ENCODE assay signal across 29 mouse cellular contexts in the genomic region with DNA sequence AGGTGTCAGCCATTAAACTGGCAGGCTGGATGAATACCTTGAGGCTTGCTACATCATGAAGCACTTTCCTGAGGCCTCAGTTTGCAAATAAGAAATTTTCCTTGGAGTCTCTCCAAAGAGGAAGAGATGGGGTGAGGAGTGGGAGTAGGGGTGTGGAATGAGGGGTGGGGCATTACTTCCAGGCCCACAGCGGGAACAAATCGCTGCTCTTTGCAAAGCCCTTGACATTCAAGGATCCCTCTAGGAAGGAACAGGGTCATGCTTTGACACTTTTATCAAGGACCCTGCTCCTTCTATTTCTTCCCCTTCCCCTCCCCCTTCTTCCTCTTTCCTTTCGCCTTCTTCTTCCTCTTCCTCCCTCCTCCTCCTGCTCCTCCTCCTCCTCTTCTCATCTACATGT.
DNase-seq lines count a peak whose midpoint lies in the region; ATAC-seq lines count a peak whose summit lies in the region.
"Had no signal": no experiment of that assay in that cellular context is flagged by ENCODE, and none has a peak within 500 bp of the region (broad histone marks: within the 10 kb centered on the region; RNA-seq: fewer than 3 reads in every experiment).

No protein-coding gene starts in this region.

- no peak overlapping the region for H3K4me2 ChIP-seq in hindbrain, embryonic 13.5 days
- H3K4me2 ChIP-seq in embryonic facial prominence, embryonic 14.5 days (ENCODE audit: low read depth, low read length) = no peak overlapping the region; the same call in 1 of the 2 replicates
- H3K4me2 ChIP-seq in limb, embryonic 12.5 days = peak overlapping the region; percentile 26; the same call in 1 of the 2 replicates
- H3K4me2 ChIP-seq: heart, embryonic 12.5 days; hindbrain, embryonic 15.5 days; liver, embryonic 15.5 days; lung, embryonic 14.5 days; midbrain, embryonic 12.5 days; neural tube, embryonic 13.5 days; stomach, embryonic 15.5 days had no signal

- peaks cover 8% of the 10 kb centered on the region; the same call in 1 of the 2 replicates for H3K4me1 ChIP-seq in hindbrain, embryonic 10.5 days (replicated peaks)
- no peaks in the 10 kb centered on the region for H3K4me1 ChIP-seq in hindbrain, embryonic 13.5 days (replicated peaks)
- peaks cover 25% of the 10 kb centered on the region for H3K4me1 ChIP-seq in embryonic facial prominence, embryonic 14.5 days (ENCODE audit: control insufficient read depth, insufficient read depth, low read length)
- H3K4me1 ChIP-seq in limb, embryonic 12.5 days (replicated peaks) = peaks cover 23% of the 10 kb centered on the region
- H3K4me1 ChIP-seq: hindbrain, embryonic 15.5 days; liver, embryonic 15.5 days; neural tube, embryonic 13.5 days; stomach, embryonic 15.5 days had no signal

- H3K4me3 ChIP-seq in hindbrain, embryonic 10.5 days = no peak overlapping the region
- no peak overlapping the region for H3K4me3 ChIP-seq in hindbrain, embryonic 13.5 days
- no peak overlapping the region for H3K4me3 ChIP-seq in embryonic facial prominence, embryonic 14.5 days (ENCODE audit: low read depth, low read length)
- H3K4me3 ChIP-seq in limb, embryonic 12.5 days (replicated peaks) = no peak overlapping the region
- H3K4me3 ChIP-seq: gastrocnemius, adult 2 months; heart, adult 2 months; heart, embryonic 12.5 days; hindbrain, embryonic 15.5 days; left cerebral cortex, adult 2 months; liver, embryonic 15.5 days; midbrain, embryonic 12.5 days; neural tube, embryonic 13.5 days; stomach, embryonic 15.5 days had no signal

- no peak overlapping the region for H3K9ac ChIP-seq in hindbrain, embryonic 13.5 days
- H3K9ac ChIP-seq in embryonic facial prominence, embryonic 14.5 days (ENCODE audit: low read depth, low read length) = no peak overlapping the region
- H3K9ac ChIP-seq in limb, embryonic 12.5 days (replicated peaks) = no peak overlapping the region
- H3K9ac ChIP-seq: heart, embryonic 12.5 days; hindbrain, embryonic 15.5 days; liver, embryonic 15.5 days; lung, embryonic 14.5 days; midbrain, embryonic 12.5 days; neural tube, embryonic 13.5 days; stomach, embryonic 15.5 days had no signal

- no peaks in the 10 kb centered on the region for H3K36me3 ChIP-seq in hindbrain, embryonic 10.5 days
- no peaks in the 10 kb centered on the region for H3K36me3 ChIP-seq in hindbrain, embryonic 13.5 days
- H3K36me3 ChIP-seq in embryonic facial prominence, embryonic 14.5 days (ENCODE audit: control insufficient read depth, insufficient read depth, low read length) = no peaks in the 10 kb centered on the region
- no peaks in the 10 kb centered on the region for H3K36me3 ChIP-seq in limb, embryonic 12.5 days
- H3K36me3 ChIP-seq: heart, embryonic 12.5 days; hindbrain, embryonic 15.5 days; liver, embryonic 15.5 days; midbrain, embryonic 12.5 days; neural tube, embryonic 13.5 days; stomach, embryonic 15.5 days had no signal

- no peak for DNase-seq in hindbrain, embryonic 10.5 days (ENCODE audit: low spot score)
- DNase-seq in embryonic facial prominence, embryonic 14.5 days (ENCODE audit: low spot score) = peak; percentile 23
- DNase-seq in spleen, postnatal 4 days (ENCODE audit: low spot score in 2 of 2) = no peak
- DNase-seq in spleen, postnatal 36 days (ENCODE audit: low spot score in 2 of 2) = no peak
- DNase-seq: adrenal gland, adult 8-10 months; cerebellum, adult 8-10 months; cerebellum, postnatal 25 days; gastrocnemius, adult 2 months; heart, adult 2 months; heart, postnatal 4 days; kidney, adult 11 months; kidney, postnatal 14 days; lung, embryonic 14.5 days; lung, postnatal 14 days; thymus, postnatal 14 days had no signal

- no peak for ATAC-seq in hindbrain, embryonic 13.5 days (ENCODE audit: low FRiP score)
- no peak for ATAC-seq in embryonic facial prominence, embryonic 14.5 days (ENCODE audit: low read depth)
- ATAC-seq in limb, embryonic 12.5 days (ENCODE audit: insufficient number of reproducible peaks, insufficient read depth, low FRiP score, low TSS enrichment, low read depth) = peak; percentile 53; the same call in 1 of the 2 replicates
- peak; percentile 12; the same call in 1 of the 2 replicates for ATAC-seq in megakaryocyte progenitor cell, adult 5-6 weeks (replicated peaks; ENCODE audit: poor library complexity)
- ATAC-seq in megakaryocyte-erythroid progenitor cell, adult 5-6 weeks (replicated peaks; ENCODE audit: low FRiP score, low TSS enrichment, poor library complexity, severe bottlenecking) = no peak
- ATAC-seq: activated CD4-positive, CD25-positive, alpha-beta regulatory T cell, adult 4 months; forebrain, embryonic 16.5 days; inflammation-experienced regulatory T-cells, adult 6 months had no signal

- 74% methylated on average over 3 of the region's 3 CpGs for WGBS in hindbrain, embryonic 10.5 days
- WGBS in hindbrain, embryonic 13.5 days = 70% methylated on average over 3 of the region's 3 CpGs
- 16% methylated on average over 3 of the region's 3 CpGs for WGBS in embryonic facial prominence, embryonic 14.5 days
- WGBS in limb, embryonic 12.5 days = 13% methylated on average over 3 of the region's 3 CpGs

- H3K27me3 ChIP-seq in hindbrain, embryonic 10.5 days (ENCODE audit: insufficient read depth, poor library complexity, severe bottlenecking) = no peaks in the 10 kb centered on the region
- H3K27me3 ChIP-seq in hindbrain, embryonic 13.5 days = no peaks in the 10 kb centered on the region; the same call in 1 of the 2 replicates
- no peaks in the 10 kb centered on the region for H3K27me3 ChIP-seq in embryonic facial prominence, embryonic 14.5 days (replicated peaks; ENCODE audit: control insufficient read depth, insufficient read depth, low read length)
- no peaks in the 10 kb centered on the region for H3K27me3 ChIP-seq in limb, embryonic 12.5 days
- H3K27me3 ChIP-seq: heart, embryonic 12.5 days; hindbrain, embryonic 15.5 days; liver, embryonic 15.5 days; midbrain, embryonic 12.5 days; neural tube, embryonic 13.5 days; stomach, embryonic 15.5 days had no signal

- peak overlapping the region; percentile 43; the same call in 1 of the 2 replicates for H3K27ac ChIP-seq in hindbrain, embryonic 10.5 days
- H3K27ac ChIP-seq in hindbrain, embryonic 13.5 days = no peak overlapping the region
- peak overlapping the region; percentile 76 for H3K27ac ChIP-seq in embryonic facial prominence, embryonic 14.5 days (replicated peaks; ENCODE audit: low read depth, low read length)
- H3K27ac ChIP-seq in limb, embryonic 12.5 days = peak overlapping the region; percentile 92
- H3K27ac ChIP-seq: gastrocnemius, adult 2 months; heart, adult 2 months; hindbrain, embryonic 15.5 days; liver, embryonic 15.5 days; midbrain, embryonic 12.5 days; neural tube, embryonic 13.5 days; stomach, embryonic 15.5 days had no signal

- H3K9me3 ChIP-seq in hindbrain, embryonic 10.5 days = no peaks in the 10 kb centered on the region
- H3K9me3 ChIP-seq in hindbrain, embryonic 13.5 days = no peaks in the 10 kb centered on the region
- H3K9me3 ChIP-seq in embryonic facial prominence, embryonic 14.5 days (ENCODE audit: control insufficient read depth, low read length) = no peaks in the 10 kb centered on the region
- no peaks in the 10 kb centered on the region for H3K9me3 ChIP-seq in limb, embryonic 12.5 days
- H3K9me3 ChIP-seq: heart, embryonic 12.5 days; hindbrain, embryonic 15.5 days; liver, embryonic 15.5 days; midbrain, embryonic 12.5 days; neural tube, embryonic 13.5 days; stomach, embryonic 15.5 days had no signal

Comparison
In these comparisons a context has a peak if more than half of its experiments do, and no peak if none do; other contexts are left out.
1. ATAC-seq: peak in limb, embryonic 12.5 days (single experiment) and megakaryocyte progenitor cell, adult 5-6 weeks (single experiment); none in hindbrain, embryonic 13.5 days (single experiment), embryonic facial prominence, embryonic 14.5 days (single experiment) and megakaryocyte-erythroid progenitor cell, adult 5-6 weeks (single experiment).